In genomic region chr9:107581584-107581983, GRCm38 (mm10) we compare ENCODE assay signal across 8 mouse cellular contexts. TPM values are rescaled to one million over a fixed set of nuclear protein-coding genes. Genes with fewer than 3 reads are reported as not detected.
DNase-seq lines count a peak whose midpoint lies in the region; ATAC-seq and TF ChIP-seq lines count a peak whose summit lies in the region.

No protein-coding gene starts in this region.

- no peak for ATAC-seq in heart, embryonic 11.5 days (replicated peaks; ENCODE audit: insufficient number of reproducible peaks, low FRiP score, low TSS enrichment)
- no peak for ATAC-seq in forebrain, embryonic 14.5 days
- no peak for ATAC-seq in liver, embryonic 14.5 days (ENCODE audit: insufficient read depth)
- no peak for ATAC-seq in granulocyte monocyte progenitor cell, adult 5-6 weeks (replicated peaks; ENCODE audit: poor library complexity, severe bottlenecking)

- no peaks in the 10 kb centered on the region for H3K27me3 ChIP-seq in heart, embryonic 11.5 days (ENCODE audit: control insufficient read depth, insufficient read depth, low read length)
- no peaks in the 10 kb centered on the region for H3K27me3 ChIP-seq in C2C12 (ENCODE audit: control insufficient read depth, insufficient read depth, insufficient read length)
- no peaks in the 10 kb centered on the region for H3K27me3 ChIP-seq in forebrain, embryonic 14.5 days (replicated peaks; ENCODE audit: control insufficient read depth, insufficient read depth, low read length)
- no peaks in the 10 kb centered on the region for H3K27me3 ChIP-seq in liver, embryonic 14.5 days (ENCODE audit: control insufficient read depth, insufficient read depth, low read length)

- H3K9me3 ChIP-seq in heart, embryonic 11.5 days (replicated peaks; ENCODE audit: control insufficient read depth, low read length) = no peaks in the 10 kb centered on the region
- H3K9me3 ChIP-seq in forebrain, embryonic 14.5 days (replicated peaks; ENCODE audit: control insufficient read depth, low read length) = no peaks in the 10 kb centered on the region
- H3K9me3 ChIP-seq in liver, embryonic 14.5 days (ENCODE audit: control insufficient read depth, low read length) = no peaks in the 10 kb centered on the region

- no peak for DNase-seq in heart, adult 8-10 months (ENCODE audit: low spot score)
- DNase-seq in forebrain, embryonic 14.5 days (ENCODE audit: low spot score) = no peak
- no peak for DNase-seq in liver, embryonic 14.5 days (ENCODE audit: low read depth in 3 of 3, low spot score in 3 of 3)
- no peak for DNase-seq in urinary bladder, postnatal 36 days (ENCODE audit: low spot score in 2 of 2)
- DNase-seq in urinary bladder, adult 18-20 months (ENCODE audit: low spot score in 2 of 2) = no peak

- H3K79me2 ChIP-seq in C2C12 (ENCODE audit: control insufficient read depth, insufficient read depth) = peaks cover 10% of the 10 kb centered on the region

- TF ChIP-seq CTCF in C2C12 (IDR thresholded peaks at IDR 0.05; ENCODE audit: control insufficient read depth, insufficient read depth, insufficient read length) = no peak
- TF ChIP-seq CTCF in liver, embryonic 14.5 days (IDR thresholded peaks at IDR 0.05; ENCODE audit: low read depth) = no peak

- peak overlapping the region; percentile 67 for H3K4me3 ChIP-seq in heart, embryonic 11.5 days (ENCODE audit: low read depth, low read length)
- H3K4me3 ChIP-seq in C2C12 (ENCODE audit: insufficient read depth, poor library complexity, severe bottlenecking) = peak overlapping the region; percentile 21
- H3K4me3 ChIP-seq in forebrain, embryonic 14.5 days (ENCODE audit: low read depth, low read length) = peak overlapping the region; percentile 58
- peak overlapping the region; percentile 72 to 86 for H3K4me3 ChIP-seq in liver, embryonic 14.5 days (ENCODE audit: insufficient read depth in 1 of 2, low read depth in 2 of 2, low read length in 2 of 2)

- H3K4me1 ChIP-seq in heart, embryonic 11.5 days (ENCODE audit: control insufficient read depth, insufficient read depth, low read length) = peaks cover 16% of the 10 kb centered on the region
- H3K4me1 ChIP-seq in forebrain, embryonic 14.5 days (ENCODE audit: control insufficient read depth, insufficient read depth, low read length) = peaks cover 13% of the 10 kb centered on the region
- H3K4me1 ChIP-seq in liver, embryonic 14.5 days (replicated peaks; ENCODE audit: control insufficient read depth in 2 of 2, insufficient read depth in 2 of 2, low read length in 1 of 2) = peaks cover 27 to 38% of the 10 kb centered on the region in 2 experiments

- H3K36me3 ChIP-seq in heart, embryonic 11.5 days (ENCODE audit: control insufficient read depth, insufficient read depth, low read length) = no peaks in the 10 kb centered on the region; the same call in 1 of the 2 replicates
- no peaks in the 10 kb centered on the region for H3K36me3 ChIP-seq in C2C12 (ENCODE audit: control insufficient read depth, insufficient read depth)
- H3K36me3 ChIP-seq in forebrain, embryonic 14.5 days (ENCODE audit: control insufficient read depth, insufficient read depth, low read length) = peaks cover 11% of the 10 kb centered on the region; the same call in 1 of the 2 replicates
- H3K36me3 ChIP-seq in liver, embryonic 14.5 days (replicated peaks; ENCODE audit: control insufficient read depth, insufficient read depth, low read depth) = no peaks in the 10 kb centered on the region; the same call in 1 of the 2 replicates

- no peaks in the 10 kb centered on the region for H3K79me3 ChIP-seq in C2C12 (ENCODE audit: low read depth)

- no peak for TF ChIP-seq EP300 in liver, embryonic 14.5 days (IDR thresholded peaks at IDR 0.05; ENCODE audit: low read depth)

- H3ac ChIP-seq in C2C12 (ENCODE audit: control insufficient read depth, insufficient read length, low read depth) = no peak overlapping the region

- 70% methylated on average over 4 of the region's 4 CpGs for WGBS in heart, embryonic 11.5 days (ENCODE audit: insufficient replicate concordance)
- 76% methylated on average over 4 of the region's 4 CpGs for WGBS in forebrain, embryonic 14.5 days
- 30% methylated on average over 4 of the region's 4 CpGs for WGBS in liver, embryonic 14.5 days (ENCODE audit: insufficient replicate concordance)

- peak overlapping the region; percentile 87 for H3K27ac ChIP-seq in heart, embryonic 11.5 days (ENCODE audit: low read depth, low read length)
- no peak overlapping the region; the same call in 1 of the 2 replicates for H3K27ac ChIP-seq in forebrain, embryonic 14.5 days (ENCODE audit: low read depth, low read length)
- H3K27ac ChIP-seq in liver, embryonic 14.5 days = peak overlapping the region; percentile 96

- H3K9ac ChIP-seq in heart, embryonic 11.5 days (ENCODE audit: low read depth, low read length) = peak overlapping the region; percentile 89
- peak overlapping the region; percentile 60 for H3K9ac ChIP-seq in forebrain, embryonic 14.5 days (ENCODE audit: low read length)
- H3K9ac ChIP-seq in liver, embryonic 14.5 days (replicated peaks) = peak overlapping the region; percentile 92

- H3K4me2 ChIP-seq in heart, embryonic 11.5 days = peak overlapping the region; percentile 96
- H3K4me2 ChIP-seq in forebrain, embryonic 14.5 days (ENCODE audit: low read length) = peak overlapping the region; percentile 71
- H3K4me2 ChIP-seq in liver, embryonic 14.5 days (ENCODE audit: low read depth) = peak overlapping the region; percentile 100

TF ChIP-seq in C2C12, 6 proteins besides CTCF, POLR2A, EP300 and RAD21:
- TF ChIP-seq USF1 (IDR thresholded peaks at IDR 0.05; ENCODE audit: low read depth) = no peak
- TF ChIP-seq MYOG (IDR thresholded peaks at IDR 0.05; ENCODE audit: control insufficient read depth, extremely low read depth, insufficient read length) = no peak
- no peak for TF ChIP-seq MYOD1 (IDR thresholded peaks at IDR 0.05; ENCODE audit: control insufficient read depth, insufficient read length, low read depth)
- no peak for TF ChIP-seq FOSL1 (IDR thresholded peaks at IDR 0.05; ENCODE audit: insufficient read depth, low read length, poor library complexity, severe bottlenecking)
- TF ChIP-seq CEBPB (IDR thresholded peaks at IDR 0.05; ENCODE audit: low read depth) = no peak
- TF ChIP-seq MAX (IDR thresholded peaks at IDR 0.05) = no peak

RNA-seq across cellular contexts. Expression of gene Hyal3, which starts 1.0 kb away (rescaled TPM):
- polyA plus RNA-seq in heart, embryonic 11.5 days (2014; fragmentation: Nextera tagmentation; extraction: Ambion mirVana) = 0.14 and 0.33 TPM in 2 replicates
- under 1 TPM; 0.20 to 0.72 (median 0.25) TPM for total RNA-seq in heart, adult 8-10 months (2022)
- 0.28 TPM for polyA plus RNA-seq in C2C12 (2012; fragmentation: generic; extraction: Trizol)
- polyA plus RNA-seq in forebrain, embryonic 14.5 days (2014; fragmentation: Nextera tagmentation; extraction: Ambion mirVana) = 0.66 and 1.0 TPM in 2 replicates
- polyA plus RNA-seq in liver, embryonic 14.5 days (2012; rRNA removed) = 0.45 and 0.80 TPM in 2 replicates
- polyA plus RNA-seq in liver, embryonic 14.5 days (2014; fragmentation: Nextera tagmentation; extraction: Ambion mirVana) = 0.69 and 0.87 TPM in 2 replicates
- 0.34 TPM in 1 of 2 replicates, not detected in the other for total RNA-seq in granulocyte monocyte progenitor cell, adult 5-6 weeks (2014; fragmentation: Nextera tagmentation)
- 0.26 and 0.46 TPM in 2 replicates for total RNA-seq in granulocyte monocyte progenitor cell, adult 5-6 weeks (2017)

RNA-seq across cellular contexts. Expression of gene Naa80, which starts 2.9 kb away (rescaled TPM):
- polyA plus RNA-seq in heart, embryonic 11.5 days (2014; fragmentation: Nextera tagmentation; extraction: Ambion mirVana) = 12.2 and 15.2 TPM in 2 replicates
- 10 to 100 TPM; 18.8 to 24.3 (median 21.1) TPM for total RNA-seq in heart, adult 8-10 months (2022)
- polyA plus RNA-seq in C2C12 (2012; fragmentation: generic; extraction: Trizol) = 8.2 TPM
- 17.4 and 18.7 TPM in 2 replicates for polyA plus RNA-seq in forebrain, embryonic 14.5 days (2014; fragmentation: Nextera tagmentation; extraction: Ambion mirVana)
- 11.4 and 16.9 TPM in 2 replicates for polyA plus RNA-seq in liver, embryonic 14.5 days (2012; rRNA removed)
- 8.9 and 11.8 TPM in 2 replicates for polyA plus RNA-seq in liver, embryonic 14.5 days (2014; fragmentation: Nextera tagmentation; extraction: Ambion mirVana)
- total RNA-seq in granulocyte monocyte progenitor cell, adult 5-6 weeks (2014; fragmentation: Nextera tagmentation) = 7.1 and 18.2 TPM in 2 replicates
- 5.5 and 8.2 TPM in 2 replicates for total RNA-seq in granulocyte monocyte progenitor cell, adult 5-6 weeks (2017)

RNA-seq across cellular contexts. Expression of gene Hyal1, which starts 4.9 kb away (rescaled TPM):
- polyA plus RNA-seq in heart, embryonic 11.5 days (2014; fragmentation: Nextera tagmentation; extraction: Ambion mirVana) = 3.4 and 3.5 TPM in 2 replicates
- total RNA-seq in heart, adult 8-10 months (2022) = 1 to 10 TPM; 4.6 to 6.6 (median 5.1) TPM
- 1.2 TPM for polyA plus RNA-seq in C2C12 (2012; fragmentation: generic; extraction: Trizol)
- polyA plus RNA-seq in forebrain, embryonic 14.5 days (2014; fragmentation: Nextera tagmentation; extraction: Ambion mirVana) = 2.6 and 3.3 TPM in 2 replicates
- polyA plus RNA-seq in liver, embryonic 14.5 days (2012; rRNA removed) = 1.2 and 1.3 TPM in 2 replicates
- 1.2 and 1.4 TPM in 2 replicates for polyA plus RNA-seq in liver, embryonic 14.5 days (2014; fragmentation: Nextera tagmentation; extraction: Ambion mirVana)
- total RNA-seq in granulocyte monocyte progenitor cell, adult 5-6 weeks (2014; fragmentation: Nextera tagmentation) = 1.4 and 4.9 TPM in 2 replicates
- 0.56 and 1.0 TPM in 2 replicates for total RNA-seq in granulocyte monocyte progenitor cell, adult 5-6 weeks (2017)

RNA-seq across cellular contexts. Expression of gene Ifrd2, which starts 5.9 kb away (rescaled TPM):
- polyA plus RNA-seq in heart, embryonic 11.5 days (2014; fragmentation: Nextera tagmentation; extraction: Ambion mirVana) = 57.5 and 59.1 TPM in 2 replicates
- 10 to 100 TPM; 43.7 to 58.2 (median 47.5) TPM for total RNA-seq in heart, adult 8-10 months (2022)
- polyA plus RNA-seq in C2C12 (2012; fragmentation: generic; extraction: Trizol) = 71.7 TPM
- polyA plus RNA-seq in forebrain, embryonic 14.5 days (2014; fragmentation: Nextera tagmentation; extraction: Ambion mirVana) = 18.7 and 19.1 TPM in 2 replicates
- polyA plus RNA-seq in liver, embryonic 14.5 days (2012; rRNA removed) = 113 and 135 TPM in 2 replicates
- 149 and 173 TPM in 2 replicates for polyA plus RNA-seq in liver, embryonic 14.5 days (2014; fragmentation: Nextera tagmentation; extraction: Ambion mirVana)
- total RNA-seq in granulocyte monocyte progenitor cell, adult 5-6 weeks (2014; fragmentation: Nextera tagmentation) = 89.9 and 105 TPM in 2 replicates
- total RNA-seq in granulocyte monocyte progenitor cell, adult 5-6 weeks (2017) = 46.9 and 76.8 TPM in 2 replicates

RNA-seq across cellular contexts. Expression of gene Hyal2, which starts 13.8 kb away (rescaled TPM):
- polyA plus RNA-seq in heart, embryonic 11.5 days (2014; fragmentation: Nextera tagmentation; extraction: Ambion mirVana) = 105 and 117 TPM in 2 replicates
- total RNA-seq in heart, adult 8-10 months (2022) = 10 to 100 TPM; 31.2 to 45.8 (median 40.6) TPM
- polyA plus RNA-seq in C2C12 (2012; fragmentation: generic; extraction: Trizol) = 59.7 TPM
- 98.0 and 109 TPM in 2 replicates for polyA plus RNA-seq in forebrain, embryonic 14.5 days (2014; fragmentation: Nextera tagmentation; extraction: Ambion mirVana)
- 19.9 and 26.2 TPM in 2 replicates for polyA plus RNA-seq in liver, embryonic 14.5 days (2012; rRNA removed)
- polyA plus RNA-seq in liver, embryonic 14.5 days (2014; fragmentation: Nextera tagmentation; extraction: Ambion mirVana) = 47.0 and 51.3 TPM in 2 replicates
- total RNA-seq in granulocyte monocyte progenitor cell, adult 5-6 weeks (2014; fragmentation: Nextera tagmentation) = 6.2 and 11.6 TPM in 2 replicates
- total RNA-seq in granulocyte monocyte progenitor cell, adult 5-6 weeks (2017) = 3.0 and 5.3 TPM in 2 replicates

Comparison
In these comparisons a context has a peak if more than half of its experiments do, and no peak if none do; other contexts are left out.
1. H3K4me3 ChIP-seq: peak in every context shown above with its lines; median percentile 79 in liver, embryonic 14.5 days; 67 in heart, embryonic 11.5 days; 58 in forebrain, embryonic 14.5 days; 21 in C2C12.